In the genomic region with DNA sequence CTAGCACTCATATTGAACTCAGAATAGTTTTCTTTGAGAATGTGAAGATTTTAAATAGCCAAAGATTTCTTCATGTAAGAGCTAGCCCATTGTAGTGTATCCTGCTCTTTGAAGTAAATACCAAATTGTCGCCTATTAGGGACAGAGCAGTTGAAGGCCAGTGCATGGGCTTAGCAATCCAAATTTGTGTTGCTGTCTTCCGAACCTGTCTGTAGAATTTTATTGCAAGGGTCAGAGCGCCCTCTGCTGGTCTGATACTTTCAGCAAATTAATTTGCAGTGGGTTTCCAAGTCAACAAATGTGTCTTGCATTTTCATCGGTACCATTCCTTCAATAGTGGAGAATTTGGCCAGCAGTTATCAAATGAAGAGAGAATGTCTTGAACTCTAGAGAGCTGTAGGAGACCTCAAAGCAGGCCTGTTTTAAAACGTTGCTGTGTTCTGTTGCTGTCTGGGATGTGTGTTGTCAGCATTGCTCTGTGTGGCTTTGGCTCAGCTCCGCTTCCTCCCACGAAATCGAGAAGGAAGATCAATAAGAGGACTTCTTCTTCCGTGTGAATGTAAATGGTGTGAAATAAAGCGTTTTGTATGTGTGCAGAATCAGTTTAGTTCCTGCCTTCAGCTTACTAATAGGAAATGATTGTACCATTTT, we compare ENCODE assay signal across 9 mouse cellular contexts.
A peak's percentile ranks its signal among the peaks of the same experiment; 100 is the strongest.
DNase-seq lines count a peak whose midpoint lies in the region; TF ChIP-seq lines count a peak whose summit lies in the region.
"Had no signal": no experiment of that assay in that cellular context is flagged by ENCODE, and none has a peak within 500 bp of the region (broad histone marks: within the 10 kb centered on the region; RNA-seq: fewer than 3 reads in every experiment).

No protein-coding gene starts in this region.

- no peak overlapping the region for H3K27ac ChIP-seq in embryonic facial prominence, embryonic 10.5 days (replicated peaks)

- H3K4me3 ChIP-seq in C2C12 (ENCODE audit: insufficient read depth, poor library complexity, severe bottlenecking): no peak overlapping the region
- H3K4me3 ChIP-seq in embryonic facial prominence, embryonic 10.5 days: no peak overlapping the region
- H3K4me3 ChIP-seq: erythroblast, embryonic 14.5 days had no signal

- intact Hi-C loops in heart, postnatal 14 days (cut with DNase I): loop anchor here (1.0 to 5.0 kb wide), 2 partner anchors 82 to 226 kb away; a partner anchor contains a TSS

- H3K9me3 ChIP-seq in embryonic facial prominence, embryonic 10.5 days: no peaks in the 10 kb centered on the region

- no peaks in the 10 kb centered on the region for H3K36me3 ChIP-seq in C2C12 (ENCODE audit: control insufficient read depth, insufficient read depth)
- H3K36me3 ChIP-seq in embryonic facial prominence, embryonic 10.5 days (replicated peaks): no peaks in the 10 kb centered on the region

- 34% methylated on average over 10 of the region's 10 CpGs for WGBS in embryonic facial prominence, embryonic 10.5 days

- H3ac ChIP-seq in C2C12 (ENCODE audit: control insufficient read depth, insufficient read length, low read depth): no peak overlapping the region

- H3K27me3 ChIP-seq in C2C12 (ENCODE audit: control insufficient read depth, insufficient read depth, insufficient read length): no peaks in the 10 kb centered on the region
- no peaks in the 10 kb centered on the region for H3K27me3 ChIP-seq in embryonic facial prominence, embryonic 10.5 days (replicated peaks; ENCODE audit: low read depth, poor library complexity, severe bottlenecking)

- TF ChIP-seq CTCF in C2C12 (IDR thresholded peaks at IDR 0.05; ENCODE audit: control insufficient read depth, insufficient read depth, insufficient read length): peak; percentile 21

- no peaks in the 10 kb centered on the region for H3K4me1 ChIP-seq in embryonic facial prominence, embryonic 10.5 days

- DNase-seq in adrenal gland, postnatal 14 days: peak; percentile 90
- peak; percentile 85 for DNase-seq in embryonic facial prominence, embryonic 10.5 days (ENCODE audit: low spot score)
- peak; percentile 84 to 92 for DNase-seq in heart, postnatal 14 days
- DNase-seq in layer of hippocampus, adult 8-10 months (ENCODE audit: low spot score in 2 of 2): peak; percentile 74 to 94
- peak; percentile 93 for DNase-seq in lung, postnatal 14 days
- DNase-seq in ovary, postnatal 36 days (ENCODE audit: low spot score): peak; percentile 60
- peak; percentile 43 to 59 for DNase-seq in thymus, postnatal 36 days

- H3K79me2 ChIP-seq in C2C12 (ENCODE audit: control insufficient read depth, insufficient read depth): no peaks in the 10 kb centered on the region

- H3K79me3 ChIP-seq in C2C12 (ENCODE audit: low read depth): no peaks in the 10 kb centered on the region

TF ChIP-seq in C2C12, 6 proteins besides CTCF, POLR2A, EP300 and RAD21:
- TF ChIP-seq CEBPB (IDR thresholded peaks at IDR 0.05; ENCODE audit: low read depth): no peak
- no peak for TF ChIP-seq FOSL1 (IDR thresholded peaks at IDR 0.05; ENCODE audit: insufficient read depth, low read length, poor library complexity, severe bottlenecking)
- TF ChIP-seq MYOG (IDR thresholded peaks at IDR 0.05; ENCODE audit: control insufficient read depth, extremely low read depth, insufficient read length): no peak
- no peak for TF ChIP-seq MYOD1 (IDR thresholded peaks at IDR 0.05; ENCODE audit: control insufficient read depth, insufficient read length, low read depth)
- no peak for TF ChIP-seq USF1 (IDR thresholded peaks at IDR 0.05; ENCODE audit: low read depth)
- TF ChIP-seq MAX (IDR thresholded peaks at IDR 0.05): no peak
